In the genomic region with DNA sequence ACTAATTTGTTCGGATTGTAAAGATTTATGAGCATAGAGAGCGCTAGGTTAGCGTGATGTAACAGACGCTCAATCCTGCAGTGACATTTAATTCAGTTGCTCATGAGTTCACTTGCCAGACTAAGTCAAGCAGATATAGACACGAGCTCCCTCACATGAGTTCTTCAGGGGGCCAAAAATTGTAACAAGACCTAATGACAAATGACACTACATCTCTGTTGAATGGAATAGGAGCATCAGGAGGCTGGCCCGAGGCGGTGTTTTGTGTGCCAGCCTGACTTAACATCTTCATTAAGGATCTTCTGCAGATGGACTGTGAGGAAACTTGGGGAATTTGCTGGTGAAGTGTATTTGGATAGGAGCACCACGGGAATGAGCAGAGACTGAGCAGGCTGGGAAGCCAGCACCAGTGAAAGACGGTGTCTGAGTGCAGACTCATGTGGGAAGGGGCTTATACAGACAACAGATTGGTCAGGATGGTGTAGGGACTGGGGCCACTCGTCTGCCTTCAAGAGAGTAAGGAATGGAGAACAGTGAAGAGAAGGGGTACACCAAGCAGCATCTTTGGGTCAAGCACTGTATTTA, we compare ENCODE assay signal across 22 mouse cellular contexts.
DNase-seq lines count a peak whose midpoint lies in the region; ATAC-seq and TF ChIP-seq lines count a peak whose summit lies in the region.
"Had no signal": no experiment of that assay in that cellular context is flagged by ENCODE, and none has a peak within 500 bp of the region (broad histone marks: within the 10 kb centered on the region; RNA-seq: fewer than 3 reads in every experiment).

No protein-coding gene starts in this region.

- H3K9ac ChIP-seq in forebrain, embryonic 16.5 days (replicated peaks; ENCODE audit: low read depth, low read length), result no peak overlapping the region
- no peak overlapping the region for H3K9ac ChIP-seq in forebrain, embryonic 14.5 days (ENCODE audit: low read length)
- H3K9ac ChIP-seq in midbrain, embryonic 16.5 days (ENCODE audit: low read depth, low read length), result no peak overlapping the region
- H3K9ac ChIP-seq: forebrain, embryonic 12.5 days; heart, embryonic 15.5 days; kidney, embryonic 15.5 days; liver, embryonic 14.5 days; neural tube, embryonic 13.5 days had no signal

- WGBS in forebrain, embryonic 16.5 days, result 83% methylated on average over 10 of the region's 10 CpGs
- WGBS in forebrain, embryonic 14.5 days, result 84% methylated on average over 10 of the region's 10 CpGs
- 73% methylated on average over 10 of the region's 10 CpGs for WGBS in midbrain, embryonic 16.5 days

- H3K27me3 ChIP-seq in forebrain, embryonic 16.5 days (replicated peaks; ENCODE audit: control insufficient read depth, insufficient read depth, low read length), result no peaks in the 10 kb centered on the region
- H3K27me3 ChIP-seq in forebrain, embryonic 14.5 days (replicated peaks; ENCODE audit: control insufficient read depth, insufficient read depth, low read length), result no peaks in the 10 kb centered on the region
- H3K27me3 ChIP-seq in midbrain, embryonic 16.5 days (ENCODE audit: control insufficient read depth, insufficient read depth, low read depth, low read length), result no peaks in the 10 kb centered on the region
- H3K27me3 ChIP-seq: forebrain, embryonic 12.5 days; heart, embryonic 15.5 days; kidney, embryonic 15.5 days; neural tube, embryonic 13.5 days had no signal

- intact Hi-C loops in left cerebral cortex, postnatal 4 days (cut with DNase I), result no loop called here
- intact Hi-C loops in left cerebral cortex, postnatal 36 days (cut with DNase I), result no loop called here

- no peak overlapping the region for H3K27ac ChIP-seq in forebrain, embryonic 16.5 days (ENCODE audit: low read length)
- no peak overlapping the region for H3K27ac ChIP-seq in forebrain, embryonic 14.5 days (ENCODE audit: low read depth, low read length)
- no peak overlapping the region for H3K27ac ChIP-seq in midbrain, embryonic 16.5 days (ENCODE audit: low read length)
- H3K27ac ChIP-seq: forebrain, embryonic 12.5 days; heart, adult 2 months; heart, embryonic 15.5 days; kidney, embryonic 15.5 days; liver, embryonic 14.5 days; neural tube, embryonic 13.5 days had no signal

- H3K36me3 ChIP-seq in forebrain, embryonic 16.5 days (ENCODE audit: control insufficient read depth, insufficient read depth), result no peaks in the 10 kb centered on the region
- no peaks in the 10 kb centered on the region for H3K36me3 ChIP-seq in forebrain, embryonic 14.5 days (ENCODE audit: control insufficient read depth, insufficient read depth, low read length)
- no peaks in the 10 kb centered on the region for H3K36me3 ChIP-seq in midbrain, embryonic 16.5 days (ENCODE audit: control insufficient read depth, insufficient read depth, low read length)
- H3K36me3 ChIP-seq: forebrain, embryonic 12.5 days; G1E; heart, embryonic 15.5 days; kidney, embryonic 15.5 days; neural tube, embryonic 13.5 days had no signal

- H3K9me3 ChIP-seq in forebrain, embryonic 16.5 days (ENCODE audit: control insufficient read depth, low read length), result no peaks in the 10 kb centered on the region
- H3K9me3 ChIP-seq in forebrain, embryonic 14.5 days (replicated peaks; ENCODE audit: control insufficient read depth, low read length), result no peaks in the 10 kb centered on the region
- no peaks in the 10 kb centered on the region for H3K9me3 ChIP-seq in midbrain, embryonic 16.5 days (replicated peaks; ENCODE audit: control insufficient read depth, low read length, poor library complexity, severe bottlenecking)
- H3K9me3 ChIP-seq: forebrain, embryonic 12.5 days; G1E; heart, embryonic 15.5 days; kidney, embryonic 15.5 days; neural tube, embryonic 13.5 days had no signal

- no peak for TF ChIP-seq POLR2A in brain, embryonic 14.5 days (IDR thresholded peaks at IDR 0.05; ENCODE audit: borderline replicate concordance, extremely low read depth, insufficient read depth, insufficient read length, poor library complexity, severe bottlenecking)

- H3K4me1 ChIP-seq in forebrain, embryonic 16.5 days (replicated peaks; ENCODE audit: control insufficient read depth, insufficient read depth, low read length), result no peaks in the 10 kb centered on the region
- no peaks in the 10 kb centered on the region for H3K4me1 ChIP-seq in forebrain, embryonic 14.5 days (ENCODE audit: control insufficient read depth, insufficient read depth, low read length)
- H3K4me1 ChIP-seq in midbrain, embryonic 16.5 days (ENCODE audit: control insufficient read depth, insufficient read depth, low read length), result no peaks in the 10 kb centered on the region
- H3K4me1 ChIP-seq: forebrain, embryonic 12.5 days; neural tube, embryonic 13.5 days had no signal

- peak; percentile 57 for ATAC-seq in forebrain, embryonic 16.5 days
- ATAC-seq in forebrain, embryonic 14.5 days, result no peak
- ATAC-seq in midbrain, embryonic 16.5 days, result peak; percentile 56
- ATAC-seq: hindbrain, embryonic 16.5 days; intestine, postnatal 0 days had no signal

- no peak overlapping the region for H3K4me2 ChIP-seq in forebrain, embryonic 16.5 days (ENCODE audit: low read length)
- no peak overlapping the region for H3K4me2 ChIP-seq in forebrain, embryonic 14.5 days (ENCODE audit: low read length)
- no peak overlapping the region for H3K4me2 ChIP-seq in midbrain, embryonic 16.5 days (ENCODE audit: low read length)
- H3K4me2 ChIP-seq: forebrain, embryonic 12.5 days; heart, embryonic 15.5 days; kidney, embryonic 15.5 days; neural tube, embryonic 13.5 days had no signal

- no peak for TF ChIP-seq CTCF in brain, embryonic 14.5 days (IDR thresholded peaks at IDR 0.05; ENCODE audit: borderline replicate concordance, extremely low read depth, insufficient read depth, insufficient read length)

- H3K4me3 ChIP-seq in forebrain, embryonic 16.5 days (replicated peaks; ENCODE audit: low read length), result no peak overlapping the region
- H3K4me3 ChIP-seq in forebrain, embryonic 14.5 days (ENCODE audit: low read depth, low read length), result no peak overlapping the region
- H3K4me3 ChIP-seq in midbrain, embryonic 16.5 days (ENCODE audit: low read depth, low read length), result no peak overlapping the region
- H3K4me3 ChIP-seq: forebrain, embryonic 12.5 days; heart, adult 2 months; heart, embryonic 15.5 days; kidney, embryonic 15.5 days; neural tube, embryonic 13.5 days had no signal

- no peak for DNase-seq in forebrain, embryonic 14.5 days (ENCODE audit: low spot score)
- peak; percentile 71 for DNase-seq in left cerebral cortex, postnatal 4 days
- no peak for DNase-seq in left cerebral cortex, postnatal 36 days (ENCODE audit: low spot score in 2 of 2)
- peak; percentile 38 for DNase-seq in brain, embryonic 14.5 days (ENCODE audit: low read depth)
- DNase-seq in frontal cortex, postnatal 36 days (ENCODE audit: low spot score in 2 of 2), result no peak
- DNase-seq in frontal cortex, adult 2 months (ENCODE audit: extremely low spot score in 1 of 2, low spot score in 1 of 2), result no peak
- DNase-seq: adrenal gland, postnatal 36 days; cerebellum, adult 2 months; heart, adult 2 months; heart, postnatal 4 days; right cerebral cortex, postnatal 14 days; thymus, adult 2 months had no signal

Comparison
In these comparisons a context has a peak if more than half of its experiments do, and no peak if none do; other contexts are left out.
1. DNase-seq: peak in left cerebral cortex, postnatal 4 days (single experiment) and brain, embryonic 14.5 days (single experiment); none in forebrain, embryonic 14.5 days (single experiment), left cerebral cortex, postnatal 36 days (0 of 2), frontal cortex, postnatal 36 days (0 of 2) and frontal cortex, adult 2 months (0 of 2).